Mouse (Mus musculus) kidney, adult 11 months (tissue): ENCODE data around the gene Lexm.

Experiments used
- DNase-seq: peaks from one replicate; pipeline ENCODE4 v3.0.0; 2022

Lexm gene

GRCm38 (mm10) chr4:106617056-106617455 lies at the start of gene Lexm:
Lexm (minus strand) TSS chr4:106617241.
- DNase-seq, result no peak

- no peak for DNase-seq
Observed at GRCm38 (mm10) chr4:106666546-106666945, 49.5 kb upstream of the Lexm start.

GRCm38 (mm10) chr4:106665673-106666072 lies 48.6 kb upstream of the Lexm start:
- no peak for DNase-seq

GRCm38 (mm10) chr4:106665269-106665668 lies 48.2 kb upstream of the Lexm start:
- DNase-seq, result peak; percentile 10

- DNase-seq, result peak; percentile 74
Observed at GRCm38 (mm10) chr4:106664697-106665096, 47.7 kb upstream of the Lexm start.

GRCm38 (mm10) chr4:106663956-106664470 lies 47.0 kb upstream of the Lexm start:
- peak; percentile 12 for DNase-seq

GRCm38 (mm10) chr4:106655681-106656080 lies 38.6 kb upstream of the Lexm start:
- DNase-seq, result no peak

GRCm38 (mm10) chr4:106653051-106653450 lies 36.0 kb upstream of the Lexm start:
- DNase-seq, result no peak

GRCm38 (mm10) chr4:106652546-106652945 lies 35.5 kb upstream of the Lexm start:
- no peak for DNase-seq

- peak; percentile 96 for DNase-seq
Observed at GRCm38 (mm10) chr4:106650833-106651527, 33.9 kb upstream of the Lexm start, which contains the start of gene Pars2. Pars2 (plus strand) TSS chr4:106651069.

- peak; percentile 46 for DNase-seq
Observed at GRCm38 (mm10) chr4:106647137-106647536, 30.1 kb upstream of the Lexm start.

- no peak for DNase-seq
Observed at GRCm38 (mm10) chr4:106645797-106646196, 28.8 kb upstream of the Lexm start.

- DNase-seq, result no peak
Observed at GRCm38 (mm10) chr4:106644218-106644610, 27.2 kb upstream of the Lexm start.

GRCm38 (mm10) chr4:106643483-106644217 lies 26.6 kb upstream of the Lexm start:
- no peak for DNase-seq

- DNase-seq, result no peak
Observed at GRCm38 (mm10) chr4:106634086-106634479, 17.0 kb upstream of the Lexm start.

- DNase-seq, result no peak
Observed at GRCm38 (mm10) chr4:106633281-106634085, 16.4 kb upstream of the Lexm start.

- DNase-seq, result no peak
Observed at GRCm38 (mm10) chr4:106632313-106632712, 15.3 kb upstream of the Lexm start.

GRCm38 (mm10) chr4:106630333-106631220 lies 13.5 kb upstream of the Lexm start:
- peak; percentile 63 for DNase-seq

- DNase-seq, result no peak
Observed at GRCm38 (mm10) chr4:106629374-106629773, 12.3 kb upstream of the Lexm start.

GRCm38 (mm10) chr4:106628650-106629360 lies 11.8 kb upstream of the Lexm start:
- DNase-seq, result peak; percentile 82

GRCm38 (mm10) chr4:106627809-106628208 lies 10.8 kb upstream of the Lexm start:
- no peak for DNase-seq
